Mouse (Mus musculus) layer of hippocampus, adult 9-11 months (tissue): ENCODE data around the gene Lamc2.

Source experiments
- DNase-seq: peaks from one replicate; pipeline ENCODE4 v3.0.0; 2022

Lamc2 gene

DNA sequence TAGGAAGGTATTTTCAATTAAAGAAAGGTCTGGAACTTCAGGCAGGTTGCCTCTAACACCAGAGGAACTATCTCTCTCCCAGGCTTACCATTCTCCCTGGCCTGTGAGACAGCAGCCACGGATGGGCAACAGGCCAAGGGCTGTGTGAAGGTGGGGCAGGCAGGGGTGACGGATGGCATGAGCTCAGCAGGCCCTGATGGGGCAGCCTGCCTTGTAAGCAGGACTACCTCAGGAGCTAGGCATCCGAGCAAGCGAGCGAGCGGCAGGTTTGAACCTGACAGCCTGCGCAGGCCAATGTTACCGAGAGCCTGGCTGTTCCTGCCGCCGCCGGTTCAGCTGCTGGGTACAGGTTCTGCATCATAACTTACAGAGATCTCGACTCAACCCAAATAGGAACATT is 11.4 kb downstream of the Lamc2 start:
- peak; percentile 5 for DNase-seq

DNA sequence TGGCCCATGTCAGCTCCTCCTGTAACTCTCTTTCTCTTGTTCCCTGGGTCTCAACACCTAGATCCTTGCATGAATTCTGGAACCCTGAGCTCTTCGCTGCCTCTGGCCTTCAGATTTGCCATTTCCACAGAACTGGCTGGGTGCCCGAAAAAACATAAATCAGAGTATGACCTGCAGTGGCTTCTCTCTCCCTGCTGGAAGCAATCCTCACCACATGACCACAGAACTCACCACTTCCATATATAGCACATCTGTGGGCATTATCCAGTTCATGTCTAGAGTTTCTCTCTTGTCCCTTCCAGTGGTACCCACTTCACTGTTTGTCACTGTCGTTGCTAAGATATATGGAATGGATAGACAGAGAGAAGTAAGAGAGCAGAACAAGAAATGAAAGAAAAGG is 13.0 kb downstream of the Lamc2 start:
- DNase-seq, result no peak

DNA sequence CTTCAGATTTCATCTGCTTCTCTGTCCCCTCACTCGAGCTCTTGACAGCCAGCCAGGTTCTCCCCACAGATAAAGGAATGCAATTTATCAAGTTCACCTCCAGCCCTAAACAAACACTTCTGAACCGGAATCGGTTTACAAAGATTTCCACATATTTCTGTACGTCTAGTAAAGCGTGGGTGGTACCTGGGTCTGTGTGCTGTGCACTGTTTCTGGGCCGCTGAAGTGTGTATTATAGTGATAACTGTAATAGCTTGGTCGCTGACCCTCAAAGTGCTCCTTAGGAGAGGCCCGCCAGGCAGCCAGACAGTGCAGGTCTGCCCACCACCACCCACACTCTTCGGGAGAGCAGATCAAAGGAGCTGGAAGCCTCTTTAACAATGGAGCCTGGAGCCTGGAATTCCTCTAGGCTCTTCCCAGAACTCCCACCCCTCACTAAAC is 13.9 kb downstream of the Lamc2 start:
- no peak for DNase-seq

DNA sequence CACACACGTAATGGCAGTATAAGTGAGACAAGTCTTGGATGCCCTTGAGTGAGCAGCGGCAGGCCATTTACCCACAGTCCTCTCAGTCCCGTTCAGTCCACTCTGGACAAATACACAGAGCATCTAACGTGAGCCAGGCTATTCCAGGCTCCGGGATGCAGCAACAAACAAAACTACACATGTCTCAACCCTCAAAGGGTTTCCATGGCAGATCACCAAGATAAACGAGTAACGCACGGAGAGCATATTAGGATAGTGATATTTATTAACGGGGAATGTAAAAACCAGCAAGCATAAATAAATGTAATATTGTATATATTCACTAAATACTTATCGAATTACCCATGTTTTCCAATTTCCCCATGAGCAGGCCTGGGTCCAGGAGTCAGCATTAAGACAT is 15.2 kb downstream of the Lamc2 start:
- no peak for DNase-seq

DNA sequence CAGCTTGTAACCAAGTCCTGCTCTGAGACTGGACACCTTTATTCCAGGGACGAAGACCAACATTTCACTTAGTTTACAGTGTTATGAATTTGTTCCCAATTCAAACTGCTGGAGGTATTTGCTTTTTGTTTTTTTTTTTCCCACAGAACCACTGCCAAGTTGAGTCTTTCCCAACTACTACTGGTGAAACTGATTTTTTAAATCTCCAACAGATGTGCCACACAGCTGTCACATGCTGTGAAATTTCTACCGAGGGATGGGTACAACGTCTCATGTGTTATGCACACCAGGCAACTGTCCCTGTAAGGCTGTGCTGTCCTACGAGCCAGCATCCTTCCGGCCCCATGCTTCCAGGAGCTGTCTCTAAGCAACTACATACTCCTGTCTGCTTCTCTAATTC is 18.0 kb downstream of the Lamc2 start:
- no peak for DNase-seq

DNA sequence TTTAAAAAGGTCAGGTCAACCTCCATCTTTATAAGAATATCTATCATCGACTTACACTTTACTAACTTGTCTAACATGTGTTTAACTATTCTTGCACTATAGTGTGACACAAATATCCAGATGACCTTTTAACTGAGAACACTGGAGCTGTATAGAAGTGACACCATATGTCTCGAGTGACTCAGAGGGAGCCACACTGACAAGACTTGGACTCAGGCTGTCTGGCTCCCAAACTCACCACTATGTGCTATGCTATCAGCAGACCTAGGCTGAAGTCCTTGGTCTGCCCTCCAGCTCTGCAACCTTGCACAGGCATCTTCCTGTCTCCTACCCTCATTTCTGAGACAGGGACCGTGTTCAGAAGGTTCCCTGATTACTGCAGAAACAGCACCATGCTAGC is 22.4 kb downstream of the Lamc2 start:
- DNase-seq, result no peak

DNA sequence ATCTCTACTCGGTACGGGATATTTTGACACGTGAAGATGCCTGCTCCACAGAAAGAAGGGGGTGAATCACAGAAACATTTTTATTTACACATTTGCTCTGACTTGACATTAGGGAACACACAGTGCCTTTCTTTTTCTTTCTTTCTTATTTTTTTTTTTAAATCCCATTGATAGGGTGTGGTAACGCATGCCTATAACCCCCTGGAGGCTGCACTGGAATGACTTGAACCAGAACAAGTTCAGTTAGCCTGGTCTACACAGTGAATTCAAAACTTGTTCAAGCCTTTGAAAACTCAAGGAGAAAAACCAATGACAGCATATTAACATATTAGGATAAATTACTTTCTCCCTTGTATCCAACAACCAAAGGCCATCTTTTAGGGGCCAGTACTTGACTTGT is 27.1 kb downstream of the Lamc2 start:
- DNase-seq, result no peak

DNA sequence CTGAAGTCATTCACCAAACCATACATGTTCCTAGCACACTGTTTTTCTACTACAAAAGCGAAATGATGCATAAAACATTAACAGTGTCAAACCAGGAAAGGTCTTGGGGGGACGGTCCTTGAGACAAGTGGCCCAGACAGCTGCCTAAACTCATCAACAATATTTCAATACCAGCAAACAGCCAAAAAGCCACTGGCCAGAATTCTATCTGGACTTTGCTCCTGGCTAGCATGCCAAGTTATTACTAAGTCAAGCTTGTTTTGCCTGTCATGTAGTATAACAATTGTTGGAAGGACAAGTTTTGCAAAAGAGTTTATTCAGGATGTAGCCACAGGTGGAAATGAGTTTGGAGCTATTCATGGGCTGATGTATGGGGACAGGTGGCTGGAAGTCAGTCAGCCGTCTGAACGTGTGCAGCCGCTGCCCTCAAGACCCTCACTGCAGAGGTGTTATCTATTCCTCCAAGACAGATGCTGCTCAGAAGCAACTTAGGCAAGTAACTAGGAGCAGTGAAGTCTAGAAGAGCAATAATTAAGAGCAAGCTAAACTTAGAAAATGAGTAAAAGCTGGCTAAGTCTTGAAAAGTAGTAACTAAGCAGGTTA is 29.1 kb downstream of the Lamc2 start:
- no peak for DNase-seq

DNA sequence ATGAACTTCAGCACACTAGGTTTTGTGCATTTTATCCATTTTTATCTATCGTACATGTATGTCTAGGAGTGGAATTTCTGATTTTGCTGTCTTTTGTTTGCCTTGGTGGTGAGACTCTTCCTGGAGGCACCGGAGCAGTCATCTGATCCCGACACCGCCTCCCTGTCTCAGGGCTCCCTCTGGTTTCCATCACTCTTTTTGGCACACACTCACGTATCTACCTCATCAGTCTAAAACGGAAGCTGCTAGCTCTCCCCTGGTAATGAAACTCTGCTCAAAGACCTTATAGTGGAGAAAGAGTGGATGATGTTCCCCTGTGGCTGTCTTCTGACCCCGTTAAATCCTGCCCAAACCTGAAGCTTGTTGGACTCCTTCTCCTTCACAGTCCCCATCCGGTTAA is 30.9 kb downstream of the Lamc2 start:
- no peak for DNase-seq

DNA sequence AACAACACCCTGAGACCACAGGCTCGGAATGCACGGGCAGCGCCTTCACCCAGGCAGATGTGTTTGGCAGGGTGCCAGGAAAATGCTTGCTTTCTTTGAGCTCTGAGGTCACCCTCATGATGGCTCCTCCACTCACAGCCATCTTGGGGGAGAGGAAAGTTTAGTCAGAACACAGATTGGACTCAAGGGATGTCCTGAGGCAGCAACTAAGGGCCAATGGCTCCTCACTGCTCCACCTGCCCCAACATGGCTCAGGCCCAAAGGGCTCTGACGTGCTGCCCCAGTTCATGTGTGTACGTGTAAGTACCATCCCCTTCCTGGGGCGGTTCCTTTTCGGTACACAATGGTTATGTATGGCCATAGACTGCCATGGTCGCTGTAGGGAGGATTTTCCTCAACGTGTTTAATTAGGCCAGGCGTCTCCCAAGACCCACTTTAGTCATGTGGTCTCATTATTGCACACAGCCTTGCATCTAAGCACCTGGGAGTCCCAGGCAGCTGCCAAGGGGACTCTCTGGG is 32.6 kb downstream of the Lamc2 start:
- DNase-seq, result no peak

DNA sequence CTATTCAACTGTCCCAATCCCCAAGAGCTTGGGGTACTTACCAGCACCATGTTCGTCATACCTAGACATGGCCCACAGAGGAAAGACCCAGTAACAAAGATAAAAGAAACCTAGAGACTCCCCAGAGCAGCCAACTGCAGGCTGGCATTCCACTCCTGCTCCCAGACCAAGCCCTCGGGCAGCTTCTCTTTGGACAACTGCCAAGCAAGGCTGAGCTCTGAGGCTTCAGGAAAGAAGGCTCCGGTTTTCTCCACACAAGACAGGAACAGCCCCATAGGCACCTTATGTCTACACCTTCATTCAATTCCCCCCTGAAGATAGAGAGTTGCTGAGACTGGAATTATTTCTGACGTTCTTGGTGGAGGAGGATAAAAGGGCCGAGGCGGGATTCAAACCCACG is 33.7 kb downstream of the Lamc2 start:
- no peak for DNase-seq

DNA sequence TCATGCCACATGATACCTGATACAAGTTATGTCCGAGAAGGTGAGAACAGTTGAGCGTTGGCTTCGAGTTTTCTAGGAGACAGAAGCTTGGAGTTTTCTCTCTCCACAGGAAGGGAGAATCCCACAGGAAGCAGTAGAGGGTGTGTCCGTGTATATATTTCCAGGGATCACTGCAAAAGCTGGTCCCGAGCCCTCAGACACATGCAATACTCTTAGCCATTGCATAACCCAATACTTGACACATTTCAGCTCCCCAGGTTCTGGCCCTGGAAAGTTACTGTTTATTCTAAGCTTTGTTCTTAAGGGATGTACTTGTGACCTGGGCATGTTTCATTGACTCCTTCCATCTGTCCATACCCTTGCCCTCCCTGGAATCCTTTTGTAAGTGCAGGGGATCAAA is 40.5 kb downstream of the Lamc2 start:
- DNase-seq, result no peak

DNA sequence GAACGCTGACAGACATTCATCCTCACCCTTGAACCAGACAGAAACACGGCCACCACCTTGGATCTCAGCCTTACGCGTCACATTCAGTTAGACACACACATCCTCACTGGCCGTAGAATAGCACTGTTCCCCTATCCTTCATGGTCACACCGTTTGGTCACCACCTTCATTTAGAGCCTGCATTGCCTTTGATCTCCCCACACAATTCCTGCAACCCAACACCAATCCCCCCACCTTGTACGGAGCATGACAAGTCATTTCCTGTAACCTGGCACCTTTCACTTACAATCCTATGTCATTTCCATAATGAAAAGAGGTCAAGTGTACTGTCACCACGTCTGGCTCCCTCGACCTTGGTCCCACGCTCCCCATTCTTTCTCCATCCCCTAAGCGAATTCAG is 42.2 kb downstream of the Lamc2 start:
- no peak for DNase-seq

DNA sequence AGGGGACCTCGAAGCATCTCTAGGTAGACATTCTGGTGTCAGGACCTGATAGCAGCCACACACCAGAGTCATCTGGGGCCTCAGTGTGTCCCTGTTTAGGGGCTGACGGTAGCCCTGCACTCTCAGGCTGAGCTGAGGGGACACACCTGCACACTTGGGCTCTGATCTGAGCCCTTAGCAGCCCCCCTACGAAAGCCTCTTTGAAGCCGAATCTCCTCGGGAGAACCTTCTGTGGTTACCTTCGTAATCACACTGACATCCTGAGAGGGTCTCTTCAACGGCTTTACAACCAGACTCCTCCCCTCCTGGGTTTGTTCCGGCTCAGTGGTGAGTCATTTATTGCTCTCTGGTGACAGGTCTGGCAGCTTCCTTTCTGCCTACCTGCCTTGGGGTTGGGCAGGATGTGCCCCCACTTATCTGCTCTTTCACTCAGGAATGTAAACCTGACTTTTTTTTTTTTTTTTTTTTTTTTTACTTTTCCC is 45.5 kb downstream of the Lamc2 start:
- DNase-seq, result no peak

DNA sequence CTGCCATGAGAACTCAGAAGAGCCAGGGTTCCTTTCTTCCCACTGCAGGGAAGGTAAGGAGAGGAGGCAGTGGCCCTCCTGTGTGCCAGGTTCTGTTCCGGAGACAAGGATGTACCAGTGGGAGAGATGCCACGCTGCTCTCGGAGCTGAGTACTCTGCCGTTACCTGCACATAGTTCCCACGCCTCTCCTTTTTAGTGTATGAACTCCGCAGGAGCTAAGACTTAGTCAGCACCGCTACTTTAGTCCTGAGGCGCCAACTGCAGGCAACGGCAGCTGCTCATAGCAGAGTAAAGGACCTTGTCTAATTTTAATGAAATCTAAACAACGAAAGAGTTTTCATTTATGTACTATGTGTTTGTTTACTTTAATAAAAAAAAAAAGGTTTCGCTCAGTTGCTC is 46.0 kb downstream of the Lamc2 start:
- no peak for DNase-seq

DNA sequence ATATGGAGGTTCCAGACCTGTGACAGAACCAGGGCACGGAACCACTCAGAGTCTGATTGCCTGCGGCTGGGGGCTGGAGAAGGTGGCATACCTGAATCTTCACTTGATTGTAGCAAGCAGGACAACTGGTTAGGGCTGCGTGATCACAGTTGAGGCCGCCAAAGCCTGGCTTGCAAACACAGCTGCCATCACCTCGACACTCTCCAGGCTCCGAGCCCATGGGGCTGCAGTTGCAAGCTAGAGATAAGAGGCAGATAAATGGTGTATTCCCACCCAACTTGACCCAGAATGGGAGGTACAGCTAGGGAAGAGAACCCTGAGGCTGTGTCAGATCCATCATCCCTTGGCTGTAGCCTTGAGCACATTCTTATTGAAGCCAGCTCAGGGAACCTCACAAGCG is 46.6 kb downstream of the Lamc2 start:
- DNase-seq, result no peak

DNA sequence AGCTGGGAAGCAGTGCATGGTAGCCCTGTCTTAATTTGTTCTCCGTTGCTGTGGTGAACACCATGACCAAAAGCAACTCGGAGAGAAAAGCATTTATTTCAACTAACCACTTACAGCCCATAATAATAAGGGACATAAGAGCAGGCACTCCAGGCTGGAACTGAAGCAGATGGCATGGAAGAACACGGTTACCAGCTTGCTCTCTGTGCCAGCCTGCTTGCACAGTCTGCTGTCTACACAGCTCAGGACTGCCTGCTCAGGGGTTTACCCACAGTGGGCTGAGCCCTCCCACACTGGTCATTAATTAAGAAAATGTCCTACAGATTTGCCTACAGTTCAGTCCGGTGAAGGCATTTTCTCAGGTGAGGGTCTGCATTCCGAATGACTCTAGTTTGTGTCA is 47.8 kb downstream of the Lamc2 start:
- DNase-seq, result peak; percentile 50

DNA sequence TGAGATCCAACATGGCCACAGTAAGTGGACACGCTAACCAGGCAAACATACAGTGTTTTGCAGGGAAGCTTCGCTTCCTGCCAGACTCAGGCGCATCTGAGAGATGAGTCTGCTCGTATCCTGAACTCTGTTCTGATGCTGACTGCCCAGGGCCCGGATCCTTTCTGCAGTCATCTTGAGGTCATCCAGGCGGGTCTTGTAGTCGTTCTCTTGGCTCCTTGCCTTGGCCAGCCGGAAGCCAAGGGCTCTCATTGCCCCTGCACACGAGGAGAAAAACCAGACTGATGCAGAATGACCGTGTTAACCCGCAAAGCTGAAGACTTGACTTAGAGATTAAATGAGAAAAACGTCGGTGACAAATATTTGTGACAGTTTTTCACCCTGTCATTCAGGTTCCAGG is 49.6 kb downstream of the Lamc2 start:
- no peak for DNase-seq

DNA sequence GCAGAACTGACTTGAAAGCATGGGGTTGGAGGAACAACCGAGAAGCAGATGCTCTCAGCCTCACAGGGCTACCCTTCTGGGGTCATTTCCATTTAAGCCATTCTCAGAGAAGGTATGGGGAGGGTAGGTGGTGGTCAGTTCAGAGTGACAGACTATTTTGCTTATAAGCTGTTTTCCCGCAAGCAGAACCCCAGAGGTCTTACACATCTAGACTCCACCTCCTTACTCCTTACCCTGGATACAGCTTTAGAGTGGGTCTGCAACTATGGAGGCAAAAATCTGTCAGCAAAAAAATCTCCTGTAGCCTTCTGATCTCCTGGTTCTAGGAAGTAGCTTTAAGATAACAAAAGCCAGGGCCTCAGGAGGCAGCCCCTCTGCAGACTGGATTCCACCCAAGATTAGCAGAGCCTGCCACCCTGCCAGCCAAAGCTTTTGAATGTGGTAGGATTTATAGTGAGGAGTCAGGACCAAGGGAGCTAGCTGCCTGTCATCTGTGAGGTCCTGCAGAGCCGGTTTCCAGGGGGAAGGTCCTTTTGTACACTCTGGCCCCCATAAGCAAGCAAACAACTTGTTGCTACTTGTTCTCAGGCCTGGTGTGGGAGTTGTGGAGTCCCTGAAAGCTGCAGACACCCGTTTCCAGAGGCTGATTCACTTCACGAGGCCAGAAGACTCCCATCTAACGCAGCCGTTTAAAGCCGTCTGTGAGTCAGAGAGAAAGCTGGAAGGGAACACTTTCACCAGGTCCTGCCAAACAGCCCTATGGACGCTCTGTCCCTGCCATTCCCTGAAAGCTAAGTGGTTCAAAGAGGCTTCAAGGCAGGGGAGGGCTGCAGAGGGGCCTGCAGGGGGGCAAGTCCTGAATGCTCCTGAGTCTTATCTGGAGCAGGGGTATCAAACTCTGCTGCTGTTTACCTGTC is 52.1 kb downstream of the Lamc2 start:
- DNase-seq, result no peak

DNA sequence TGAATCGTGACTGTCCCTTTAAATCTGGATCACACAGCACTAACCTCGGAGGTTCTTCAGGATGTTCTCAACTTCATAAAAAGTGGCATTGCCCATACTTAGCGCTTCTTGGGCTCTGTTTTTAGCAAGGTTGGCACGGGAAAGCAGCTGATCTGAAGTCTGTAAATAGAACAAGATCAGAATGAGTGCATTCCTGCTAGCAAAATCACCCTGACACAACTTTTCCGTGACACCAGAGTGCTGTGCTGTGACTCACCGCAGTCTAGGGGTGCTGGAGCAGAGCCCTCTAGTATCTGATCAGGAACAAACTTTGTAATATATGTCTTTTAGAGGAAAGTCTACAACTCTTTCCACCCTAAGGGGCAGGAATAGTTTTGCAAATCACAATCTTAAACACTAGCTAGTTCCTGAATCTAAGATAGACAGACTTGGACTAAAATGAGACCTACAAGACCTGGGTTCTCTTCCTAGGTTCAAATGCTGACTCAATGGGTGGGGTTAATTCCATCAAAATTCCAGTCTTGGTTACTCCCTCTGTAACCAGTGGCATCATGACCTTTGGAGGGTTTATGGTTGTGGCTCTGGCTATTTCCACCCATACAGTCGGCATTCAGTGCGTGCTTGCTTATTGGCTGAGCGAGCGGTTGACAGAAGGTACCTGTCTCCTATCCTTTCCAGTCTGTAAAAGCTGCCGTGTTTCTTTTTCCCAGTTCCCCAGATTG is 56.1 kb downstream of the Lamc2 start:
- no peak for DNase-seq

DNA sequence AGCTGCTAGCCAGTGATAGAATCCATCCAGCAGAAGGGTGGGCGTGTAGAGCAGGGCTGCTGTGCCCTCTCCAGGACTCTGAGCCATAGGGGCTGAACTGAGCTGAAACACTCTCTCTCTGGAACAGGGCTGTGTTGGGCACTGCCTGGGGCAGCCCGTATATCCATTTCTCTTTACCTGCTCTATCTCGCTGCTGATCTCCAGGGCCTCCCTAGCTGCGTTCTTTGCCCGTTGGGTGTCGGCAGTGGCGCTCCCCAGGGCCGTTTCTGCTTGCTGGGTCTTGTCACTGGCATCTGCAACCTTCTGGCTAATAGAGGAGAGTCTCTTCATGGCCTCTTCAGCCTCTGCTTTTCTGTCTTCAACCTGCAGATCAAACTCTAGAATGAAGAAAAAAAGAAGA is 57.5 kb downstream of the Lamc2 start:
- no peak for DNase-seq

DNA sequence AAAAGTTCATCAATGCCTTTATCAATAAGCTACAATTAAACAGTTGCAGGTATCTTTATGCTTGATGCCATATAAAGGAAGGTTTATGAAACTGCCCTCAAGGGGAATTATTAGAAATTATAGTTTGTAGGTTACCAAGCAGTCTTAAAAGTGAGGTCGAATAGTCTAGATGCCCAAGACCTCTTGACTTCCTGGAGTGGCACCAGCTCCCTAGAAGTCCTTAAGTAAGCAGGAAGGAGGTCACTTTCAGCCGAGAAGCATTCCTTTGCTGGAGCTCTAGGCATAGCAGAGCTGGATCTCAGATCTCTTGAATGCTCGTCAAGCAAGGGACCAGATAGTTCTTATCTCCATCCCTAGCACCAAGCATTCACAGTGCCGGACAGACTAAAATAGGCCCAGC is 58.6 kb downstream of the Lamc2 start:
- no peak for DNase-seq
